Mouse (Mus musculus): ENCODE measurements at regions not wholly inside any gene's neighbourhood (a gene's known extent, or its start where the extent isn't known, plus 50 kb on each side); places are given as distances from the start of the nearest gene placed in this dataset.

- Histone ChIP-seq H3K4me3 (no peak overlapping the region), H3K9me3 (replicated peaks) (no peaks in the 10 kb centered on the region), H3K36me3 (no peaks in the 10 kb centered on the region), H3K27ac (replicated peaks) (no peak overlapping the region), H3K4me1 (no peaks in the 10 kb centered on the region), H3K27me3 (ENCODE audit: low read depth, poor library complexity, severe bottlenecking) (no peaks in the 10 kb centered on the region)
- 97% methylated on average over 3 of the region's 3 CpGs for WGBS
- no peak for DNase-seq (ENCODE audit: low spot score)
These were observed 122.4 kb downstream of the Wnt5a start for GRCm38 (mm10) chr14:28626951-28627350.

- Histone ChIP-seq H3K36me3 (no peaks in the 10 kb centered on the region), H3K27me3 (ENCODE audit: low read depth, poor library complexity, severe bottlenecking) (no peaks in the 10 kb centered on the region), H3K27ac (replicated peaks) (no peak overlapping the region), H3K9me3 (replicated peaks) (no peaks in the 10 kb centered on the region), H3K4me3 (no peak overlapping the region), H3K4me1 (no peaks in the 10 kb centered on the region)
- DNase-seq (ENCODE audit: low spot score): no peak
These were observed 130.6 kb downstream of the Wnt5a start for GRCm38 (mm10) chr14:28635175-28635574.

- DNase-seq (ENCODE audit: low spot score): no peak
These were observed 134.5 kb downstream of the Wnt5a start for GRCm38 (mm10) chr14:28639056-28639455.

GRCm38 (mm10) chr14:28645807-28646206 is 141.3 kb downstream of the Wnt5a start:
- no peaks in the 10 kb centered on the region for H3K36me3 ChIP-seq
- no peaks in the 10 kb centered on the region for H3K9me3 ChIP-seq (replicated peaks)
- no peaks in the 10 kb centered on the region for H3K4me1 ChIP-seq
- H3K27me3 ChIP-seq (ENCODE audit: low read depth, poor library complexity, severe bottlenecking): no peaks in the 10 kb centered on the region
- no peak overlapping the region for H3K4me3 ChIP-seq
- DNase-seq (ENCODE audit: low spot score): no peak
- WGBS: 89% methylated on average over 2 of the region's 2 CpGs
- H3K27ac ChIP-seq (replicated peaks): no peak overlapping the region

More at GRCm38 (mm10) chr14:28639056-28639455, 134.5 kb downstream of the Wnt5a start:
- no peaks in the 10 kb centered on the region for H3K9me3 ChIP-seq (replicated peaks)
- WGBS: 80% methylated on average over 5 of the region's 5 CpGs
- no peaks in the 10 kb centered on the region for H3K36me3 ChIP-seq
- no peaks in the 10 kb centered on the region for H3K27me3 ChIP-seq (ENCODE audit: low read depth, poor library complexity, severe bottlenecking)
- no peaks in the 10 kb centered on the region for H3K4me1 ChIP-seq
- H3K27ac ChIP-seq (replicated peaks): no peak overlapping the region
- no peak overlapping the region for H3K4me3 ChIP-seq

GRCm38 (mm10) chr14:28649411-28649810 is 144.9 kb downstream of the Wnt5a start:
- Histone ChIP-seq H3K9me3 (replicated peaks) (no peaks in the 10 kb centered on the region), H3K4me3 (no peak overlapping the region), H3K27me3 (ENCODE audit: low read depth, poor library complexity, severe bottlenecking) (no peaks in the 10 kb centered on the region), H3K4me1 (peaks cover 8% of the 10 kb centered on the region), H3K36me3 (no peaks in the 10 kb centered on the region), H3K27ac (replicated peaks) (no peak overlapping the region)
- no peak for DNase-seq (ENCODE audit: low spot score)

- Histone ChIP-seq H3K9me3 (replicated peaks) (no peaks in the 10 kb centered on the region), H3K27ac (replicated peaks) (no peak overlapping the region), H3K27me3 (ENCODE audit: low read depth, poor library complexity, severe bottlenecking) (no peaks in the 10 kb centered on the region), H3K4me1 (peaks cover 8% of the 10 kb centered on the region), H3K4me3 (no peak overlapping the region), H3K36me3 (no peaks in the 10 kb centered on the region)
- WGBS: 85% methylated on average over 10 of the region's 10 CpGs
- no peak for DNase-seq (ENCODE audit: low spot score)
These were observed 148.7 kb downstream of the Wnt5a start for GRCm38 (mm10) chr14:28653059-28653930.

GRCm38 (mm10) chr14:28657216-28657615 is 152.7 kb downstream of the Wnt5a start:
- 93% methylated on average over 8 of the region's 8 CpGs for WGBS
- DNase-seq (ENCODE audit: low spot score): no peak
- no peaks in the 10 kb centered on the region for H3K27me3 ChIP-seq (ENCODE audit: low read depth, poor library complexity, severe bottlenecking)

GRCm38 (mm10) chr14:28660872-28661588 is 156.5 kb downstream of the Wnt5a start:
- DNase-seq (ENCODE audit: low spot score): no peak
- Histone ChIP-seq H3K9me3 (replicated peaks) (no peaks in the 10 kb centered on the region), H3K27ac (replicated peaks) (no peak overlapping the region), H3K36me3 (no peaks in the 10 kb centered on the region), H3K27me3 (ENCODE audit: low read depth, poor library complexity, severe bottlenecking) (no peaks in the 10 kb centered on the region), H3K4me3 (no peak overlapping the region), H3K4me1 (peaks cover 12% of the 10 kb centered on the region)
- 62% methylated on average over 5 of the region's 5 CpGs for WGBS

More at GRCm38 (mm10) chr14:28657216-28657615, 152.7 kb downstream of the Wnt5a start:
- Histone ChIP-seq H3K36me3 (no peaks in the 10 kb centered on the region), H3K4me1 (peaks cover 8% of the 10 kb centered on the region), H3K27ac (replicated peaks) (no peak overlapping the region), H3K4me3 (no peak overlapping the region), H3K9me3 (replicated peaks) (no peaks in the 10 kb centered on the region)

- Histone ChIP-seq H3K4me3 (no peak overlapping the region), H3K4me1 (peaks cover 12% of the 10 kb centered on the region), H3K27ac (replicated peaks) (no peak overlapping the region), H3K36me3 (no peaks in the 10 kb centered on the region), H3K9me3 (replicated peaks) (no peaks in the 10 kb centered on the region), H3K27me3 (ENCODE audit: low read depth, poor library complexity, severe bottlenecking) (no peaks in the 10 kb centered on the region)
- DNase-seq (ENCODE audit: low spot score): no peak
- 88% methylated on average over 1 of the region's 1 CpGs for WGBS
These were observed 158.8 kb downstream of the Wnt5a start for GRCm38 (mm10) chr14:28663316-28663715.

GRCm38 (mm10) chr14:28664121-28664520 is 159.6 kb downstream of the Wnt5a start:
- H3K4me3 ChIP-seq: no peak overlapping the region
- no peaks in the 10 kb centered on the region for H3K9me3 ChIP-seq (replicated peaks)
- no peak for DNase-seq (ENCODE audit: low spot score)
- no peaks in the 10 kb centered on the region for H3K36me3 ChIP-seq
- H3K4me1 ChIP-seq: peaks cover 12% of the 10 kb centered on the region
- no peaks in the 10 kb centered on the region for H3K27me3 ChIP-seq (ENCODE audit: low read depth, poor library complexity, severe bottlenecking)
- 57% methylated on average over 7 of the region's 7 CpGs for WGBS
- peak overlapping the region; percentile 38; the same call in 1 of the 2 replicates for H3K27ac ChIP-seq (replicated peaks)

GRCm38 (mm10) chr14:28675476-28675875 is 170.9 kb downstream of the Wnt5a start:
- H3K36me3 ChIP-seq: no peaks in the 10 kb centered on the region
- WGBS: 83% methylated on average over 5 of the region's 5 CpGs

GRCm38 (mm10) chr14:28699780-28700179 is 195.2 kb downstream of the Wnt5a start:
- Histone ChIP-seq H3K27ac (replicated peaks) (no peak overlapping the region), H3K4me1 (no peaks in the 10 kb centered on the region), H3K9me3 (replicated peaks) (no peaks in the 10 kb centered on the region), H3K27me3 (ENCODE audit: low read depth, poor library complexity, severe bottlenecking) (no peaks in the 10 kb centered on the region), H3K4me3 (no peak overlapping the region), H3K36me3 (no peaks in the 10 kb centered on the region)
- no peak for DNase-seq (ENCODE audit: low spot score)
- 87% methylated on average over 2 of the region's 2 CpGs for WGBS

More at GRCm38 (mm10) chr14:28675476-28675875, 170.9 kb downstream of the Wnt5a start:
- DNase-seq (ENCODE audit: low spot score): no peak
- Histone ChIP-seq H3K9me3 (replicated peaks) (no peaks in the 10 kb centered on the region), H3K27ac (replicated peaks) (no peak overlapping the region; the same call in 1 of the 2 replicates), H3K4me1 (no peaks in the 10 kb centered on the region), H3K4me3 (no peak overlapping the region), H3K27me3 (ENCODE audit: low read depth, poor library complexity, severe bottlenecking) (no peaks in the 10 kb centered on the region)

- H3K9me3 ChIP-seq (replicated peaks): no peaks in the 10 kb centered on the region
- H3K27ac ChIP-seq (replicated peaks): no peak overlapping the region
- DNase-seq (ENCODE audit: low spot score): no peak
- no peak overlapping the region for H3K4me3 ChIP-seq
- H3K27me3 ChIP-seq (ENCODE audit: low read depth, poor library complexity, severe bottlenecking): no peaks in the 10 kb centered on the region
- 96% methylated on average over 5 of the region's 5 CpGs for whole genome bisulfite sequencing
- H3K36me3 ChIP-seq: no peaks in the 10 kb centered on the region
- no peaks in the 10 kb centered on the region for H3K4me1 ChIP-seq
These were observed 200.2 kb downstream of the Wnt5a start for GRCm38 (mm10) chr14:28704729-28705128.

Measured in midbrain, embryonic 10.5 days (tissue).